Mouse (Mus musculus) kidney, postnatal 0 days (tissue): ENCODE data around the gene Evl. TPM values are rescaled to one million over a fixed set of nuclear protein-coding genes. Genes with fewer than 3 reads are reported as not detected.
A peak's percentile ranks its signal among the peaks of the same experiment; 100 is the strongest.

ENCODE experiments used
- ATAC-seq: fragments of 200-750 bp; cut with Nextera tagmentation; replicated peaks from 2 replicates; pipeline ENCODE4 v1.8.0; 2017; ENCODE audit warnings: low read depth, moderate number of reproducible peaks, moderate TSS enrichment, moderate library complexity; ENCODE audit not compliant: low FRiP score
- DNase-seq: peaks from one replicate; pipeline ENCODE4 v3.0.0-alpha.2; 2016; ENCODE audit warnings: low spot score
- H3K27ac ChIP-seq: fragments of 300-500 bp; sonication (generic); 2 replicates; pipeline ENCODE4 v1.5.1; 2014; ENCODE audit warnings: mild to moderate bottlenecking
- H3K27me3 ChIP-seq: fragments of 300-500 bp; sonication (generic); 2 replicates; pipeline ENCODE4 v1.6.1; 2014; ENCODE audit warnings: low read length, mixed read lengths; ENCODE audit not compliant: insufficient read depth
- H3K36me3 ChIP-seq: fragments of 300-500 bp; sonication (generic); 2 replicates; pipeline ENCODE4 v1.6.1; 2014; ENCODE audit warnings: low read length, mixed read lengths; ENCODE audit not compliant: insufficient read depth
- H3K4me1 ChIP-seq: fragments of 300-500 bp; sonication (generic); replicated peaks from 2 replicates; pipeline ENCODE4 v1.6.1; 2014; ENCODE audit warnings: antibody characterized with exemption, low read length, mixed read lengths; ENCODE audit not compliant: insufficient read depth
- H3K4me2 ChIP-seq: fragments of 300-500 bp; sonication (generic); 2 replicates; pipeline ENCODE4 v1.6.1; 2014; ENCODE audit warnings: mild to moderate bottlenecking, low read length, moderate library complexity, mixed read lengths
- H3K4me3 ChIP-seq: fragments of 300-500 bp; sonication (generic); replicated peaks from 2 replicates; pipeline ENCODE4 v1.5.1; 2014; ENCODE audit warnings: low read depth, low read length
- H3K9ac ChIP-seq: fragments of 300-500 bp; sonication (generic); 2 replicates; pipeline ENCODE4 v1.6.1; 2014; ENCODE audit warnings: low read depth, low read length
- H3K9me3 ChIP-seq: fragments of 300-500 bp; sonication (generic); replicated peaks from 2 replicates; pipeline ENCODE4 v1.6.1; 2016; ENCODE audit warnings: low read length, inconsistent platforms, mixed read lengths
- CTCF ChIP-seq: IDR thresholded peaks from 2 replicates; pipeline ENCODE4 v1.5.1; 2016; ENCODE audit warnings: antibody characterized with exemption, low read depth, mild to moderate bottlenecking, moderate library complexity
- WGBS: fragments of 180-500 bp; shearing (Covaris S2); extraction: QIAGEN DNeasy Blood & Tissue Kit; methylation state at CpG from one replicate; pipeline ENCODE4 v1.1.7; 2014; 5-methylcytosine and 5-hydroxymethylcytosine counted together
- polyA plus RNA-seq: library from polyadenylated mRNA; unstranded; fragments of >200 nt; fragmentation: Nextera tagmentation; extraction: Ambion mirVana; gene quantifications from 2 replicates; pipeline ENCODE4 v1.2.1, GENCODE M21; 2015

The Evl gene
- polyA plus RNA-seq, 1 experiment from 2014 or later = 52.6 TPM

- DNase-seq (no peak), ATAC-seq (peak; percentile 41; the same call in 1 of the 2 replicates)
- H3K9ac ChIP-seq = no peak overlapping the region
- no peaks in the 10 kb centered on the region for H3K27me3 ChIP-seq
- H3K4me2 ChIP-seq = peak overlapping the region; percentile 3; the same call in 1 of the 2 replicates
- no peaks in the 10 kb centered on the region for H3K9me3 ChIP-seq
- WGBS = 57% methylated on average over 15 of the region's 15 CpGs
- H3K36me3 ChIP-seq = no peaks in the 10 kb centered on the region
- H3K27ac ChIP-seq = 0 out of 2 replicates have a peak overlapping the region, but pooled peaks have one; percentile 19
- H3K4me1 ChIP-seq = peaks cover 6% of the 10 kb centered on the region; the same call in 1 of the 2 replicates
- peak; percentile 51 for TF ChIP-seq CTCF
- H3K4me3 ChIP-seq = no peak overlapping the region
Observed at GRCm38 (mm10) chr12:108547251-108547875, 7.2 kb upstream of the Evl start.

- Histone ChIP-seq H3K4me1 (peaks cover 8% of the 10 kb centered on the region), H3K4me2 (no peak overlapping the region), H3K27me3 (no peaks in the 10 kb centered on the region), H3K27ac (no peak overlapping the region), H3K4me3 (no peak overlapping the region), H3K36me3 (no peaks in the 10 kb centered on the region), H3K9me3 (no peaks in the 10 kb centered on the region), H3K9ac (no peak overlapping the region)
- no peak for DNase-seq
- no peak for TF ChIP-seq CTCF
- no peak for ATAC-seq
- WGBS = 77% methylated on average over 7 of the region's 7 CpGs
Observed at GRCm38 (mm10) chr12:108551731-108552130, 2.8 kb upstream of the Evl start.

- H3K27me3 ChIP-seq = no peaks in the 10 kb centered on the region
- no peak for ATAC-seq
- H3K4me3 ChIP-seq = no peak overlapping the region
- no peaks in the 10 kb centered on the region for H3K36me3 ChIP-seq
- TF ChIP-seq CTCF = no peak
- DNase-seq = no peak
- H3K4me2 ChIP-seq = no peak overlapping the region
- H3K4me1 ChIP-seq = peaks cover 6% of the 10 kb centered on the region
- H3K27ac ChIP-seq = no peak overlapping the region
- H3K9ac ChIP-seq = no peak overlapping the region
- H3K9me3 ChIP-seq = no peaks in the 10 kb centered on the region
- 58% methylated on average over 6 of the region's 6 CpGs for WGBS
Observed at GRCm38 (mm10) chr12:108553079-108553478, 1.4 kb upstream of the Evl start.

GRCm38 (mm10) chr12:108554861-108555556 lies 489 bp downstream of the Evl start:
- H3K27ac ChIP-seq = peak overlapping the region; percentile 84
- H3K36me3 ChIP-seq = no peaks in the 10 kb centered on the region
- peak overlapping the region; percentile 69 for H3K4me2 ChIP-seq
- H3K9me3 ChIP-seq = no peaks in the 10 kb centered on the region
- H3K27me3 ChIP-seq = no peaks in the 10 kb centered on the region
- peak overlapping the region; percentile 93 for H3K9ac ChIP-seq
- TF ChIP-seq CTCF = no peak
- ATAC-seq (peak; percentile 66), DNase-seq (no peak)
- WGBS = under 1% methylated on average over 82 of the region's 100 CpGs
- peak overlapping the region; percentile 96 for H3K4me3 ChIP-seq
- peaks cover 6% of the 10 kb centered on the region for H3K4me1 ChIP-seq

- ATAC-seq (no peak), DNase-seq (peak; percentile 55)
- no peaks in the 10 kb centered on the region for H3K9me3 ChIP-seq
- TF ChIP-seq CTCF = peak; percentile 43
- H3K4me3 ChIP-seq = no peak overlapping the region
- H3K36me3 ChIP-seq = no peaks in the 10 kb centered on the region
- H3K9ac ChIP-seq = no peak overlapping the region
- H3K4me1 ChIP-seq = peaks cover 6% of the 10 kb centered on the region
- H3K4me2 ChIP-seq = no peak overlapping the region
- no peaks in the 10 kb centered on the region for H3K27me3 ChIP-seq
- no peak overlapping the region for H3K27ac ChIP-seq
Observed at GRCm38 (mm10) chr12:108558194-108558593, 3.7 kb downstream of the Evl start.

- H3K27me3 ChIP-seq = no peaks in the 10 kb centered on the region
- WGBS = 92% methylated on average over 3 of the region's 3 CpGs
- no peak overlapping the region for H3K4me2 ChIP-seq
- no peaks in the 10 kb centered on the region for H3K9me3 ChIP-seq
- no peaks in the 10 kb centered on the region for H3K4me1 ChIP-seq
- ATAC-seq = no peak
- TF ChIP-seq CTCF = peak; percentile 56
- no peak overlapping the region for H3K27ac ChIP-seq
- H3K36me3 ChIP-seq = no peaks in the 10 kb centered on the region
- H3K9ac ChIP-seq = no peak overlapping the region
- H3K4me3 ChIP-seq = no peak overlapping the region
- no peak for DNase-seq
Observed at GRCm38 (mm10) chr12:108563238-108563637, 8.7 kb downstream of the Evl start.
